Mouse (Mus musculus) MEL (cell line): ENCODE data around the gene Slc16a12. TPM values are rescaled to one million over a fixed set of nuclear protein-coding genes. Genes with fewer than 3 reads are reported as not detected.

Experiments used
- DNase-seq: peaks from one replicate; pipeline ENCODE4 v3.0.0; 2011; ENCODE audit warnings: low read depth, low spot score
- H3K27ac ChIP-seq: 2 replicates; pipeline ENCODE4 v1.5.1; 2012; ENCODE audit warnings: low read depth, mild to moderate bottlenecking, control low read depth, low read length, moderate library complexity; ENCODE audit not compliant: control insufficient read depth
- H3K27me3 ChIP-seq, 2 experiments: fragments of 150-350 bp in 1 of 2; sonication (generic) in 1 of 2; 2 replicates each; pipeline ENCODE4 v1.6.1; 2012; ENCODE audit warnings: low read length in 2 of 2, mild to moderate bottlenecking in 2 of 2, improper control_type of control experiment in 1 of 2, moderate library complexity in 1 of 2; ENCODE audit not compliant: insufficient read depth in 2 of 2, control insufficient read depth in 1 of 2
- H3K36me3 ChIP-seq, 2 experiments: 2 replicates each; pipeline ENCODE4 v1.6.1; 2012 to 2014; ENCODE audit warnings: low read length in 2 of 2, improper control_type of control experiment in 1 of 2, inconsistent platforms in 1 of 2, mild to moderate bottlenecking in 1 of 2; ENCODE audit not compliant: insufficient read depth in 2 of 2, control insufficient read depth in 1 of 2
- H3K4me1 ChIP-seq, 2 experiments: fragments of 150-350 bp in 1 of 2; sonication (generic) in 1 of 2; 2 replicates each; pipeline ENCODE4 v1.6.1; 2012; ENCODE audit warnings: low read length in 2 of 2, improper control_type of control experiment in 1 of 2, mild to moderate bottlenecking in 1 of 2; ENCODE audit not compliant: insufficient read depth in 2 of 2, control insufficient read depth in 1 of 2
- H3K4me3 ChIP-seq, 2 experiments: fragments of 150-350 bp in 1 of 2; sonication (generic) in 1 of 2; 2 replicates each; pipeline ENCODE4 v1.5.1; 2012; ENCODE audit warnings: low read depth in 2 of 2, low read length in 2 of 2, mild to moderate bottlenecking in 2 of 2, moderate library complexity in 2 of 2, control low read depth in 1 of 2, improper control_type of control experiment in 1 of 2; ENCODE audit not compliant: control insufficient read depth in 1 of 2, insufficient read depth in 1 of 2
- H3K79me2 ChIP-seq: 2 replicates; pipeline ENCODE4 v1.6.1; 2012; ENCODE audit warnings: mild to moderate bottlenecking, low read length, moderate library complexity; ENCODE audit not compliant: control insufficient read depth, poor library complexity, insufficient read depth
- H3K9ac ChIP-seq: 2 replicates; pipeline ENCODE4 v1.6.1; 2012; ENCODE audit warnings: low read depth, mild to moderate bottlenecking, control low read depth, low read length, moderate library complexity; ENCODE audit not compliant: control insufficient read depth, poor library complexity, severe bottlenecking
- H3K9me3 ChIP-seq: fragments of 150-350 bp; sonication (generic); replicated peaks from 2 replicates; pipeline ENCODE4 v1.6.1; 2012; ENCODE audit warnings: mild to moderate bottlenecking, low read length, improper control_type of control experiment, moderate library complexity; ENCODE audit not compliant: insufficient read depth
- BHLHE40 ChIP-seq: IDR thresholded peaks from 2 replicates; pipeline ENCODE4 v1.6.1; 2012; ENCODE audit warnings: low read depth, mild to moderate bottlenecking, inconsistent platforms, low read length, improper control_type of control experiment, borderline replicate concordance
- CTCF ChIP-seq, 3 experiments: IDR thresholded peaks in 2 of 3; conservative IDR thresholded peaks in 1 of 3; 2 replicates each; pipeline ENCODE4 v1.5.1; 2011 to 2012; ENCODE audit warnings: low read length in 3 of 3, low read depth in 2 of 3, mild to moderate bottlenecking in 2 of 3, improper control_type of control experiment in 1 of 3, inconsistent platforms in 1 of 3, mixed read lengths in 1 of 3, moderate library complexity in 1 of 3; ENCODE audit not compliant: control insufficient read depth in 1 of 3, insufficient read depth in 1 of 3, poor library complexity in 1 of 3, severe bottlenecking in 1 of 3
- EP300 ChIP-seq, 2 experiments: IDR thresholded peaks; 2 replicates each; pipeline ENCODE4 v1.6.1; 2011; ENCODE audit warnings: improper control_type of control experiment in 2 of 2, low read length in 2 of 2, low read depth in 1 of 2, mild to moderate bottlenecking in 1 of 2
- GATA1 ChIP-seq: IDR thresholded peaks from 2 replicates; pipeline ENCODE4 v1.6.1; 2011; ENCODE audit warnings: low read depth, low read length, improper control_type of control experiment
- HCFC1 ChIP-seq: IDR thresholded peaks from 2 replicates; pipeline ENCODE4 v1.6.1; 2012; ENCODE audit warnings: low read depth, mild to moderate bottlenecking, inconsistent platforms, low read length, improper control_type of control experiment, moderate library complexity
- MAFK ChIP-seq: IDR thresholded peaks from 2 replicates; pipeline ENCODE4 v1.6.1; 2011; ENCODE audit warnings: low read depth, mild to moderate bottlenecking, low read length, improper control_type of control experiment, borderline replicate concordance
- MXI1 ChIP-seq: IDR thresholded peaks from 2 replicates; pipeline ENCODE4 v1.6.1; 2011; ENCODE audit warnings: mild to moderate bottlenecking, low read depth, low read length, improper control_type of control experiment
- MYC ChIP-seq: IDR thresholded peaks from 2 replicates; pipeline ENCODE4 v1.6.1; 2011; ENCODE audit warnings: low read depth, mild to moderate bottlenecking, low read length, improper control_type of control experiment, moderate library complexity
- POLR2A ChIP-seq, 2 experiments: IDR thresholded peaks; 2 replicates each; pipeline ENCODE4 v1.6.1; 2011 to 2012; ENCODE audit warnings: low read length in 2 of 2, mild to moderate bottlenecking in 2 of 2, control low read depth in 1 of 2, improper control_type of control experiment in 1 of 2, low read depth in 1 of 2, moderate library complexity in 1 of 2; ENCODE audit not compliant: control insufficient read depth in 1 of 2, insufficient read depth in 1 of 2, poor library complexity in 1 of 2
- RCOR1 ChIP-seq: IDR thresholded peaks from 2 replicates; pipeline ENCODE4 v1.6.1; 2012; ENCODE audit warnings: low read depth, mild to moderate bottlenecking, inconsistent platforms, low read length, improper control_type of control experiment
- SIN3A ChIP-seq: IDR thresholded peaks from 2 replicates; pipeline ENCODE4 v1.6.1; 2012; ENCODE audit warnings: low read length, improper control_type of control experiment, inconsistent platforms
- SMC3 ChIP-seq: IDR thresholded peaks from 2 replicates; pipeline ENCODE4 v1.6.1; 2011; ENCODE audit warnings: low read depth, low read length, improper control_type of control experiment
- TAL1 ChIP-seq: IDR thresholded peaks from 2 replicates; pipeline ENCODE4 v1.6.1; 2012; ENCODE audit warnings: mild to moderate bottlenecking, inconsistent platforms, low read length, moderate library complexity, mixed read lengths
- TBP ChIP-seq: IDR thresholded peaks from 2 replicates; pipeline ENCODE4 v1.8.0; 2011; ENCODE audit warnings: low read depth, low read length, improper control_type of control experiment
- USF1 ChIP-seq: IDR thresholded peaks from 2 replicates; pipeline ENCODE4 v1.6.1; 2014; ENCODE audit warnings: low read depth, mild to moderate bottlenecking, inconsistent platforms, low read length, improper control_type of control experiment, moderate library complexity
- ZC3H11A ChIP-seq: IDR thresholded peaks from 2 replicates; pipeline ENCODE4 v1.6.1; 2012; ENCODE audit warnings: low read depth, mild to moderate bottlenecking, inconsistent platforms, low read length, improper control_type of control experiment
- ZNF384 ChIP-seq: IDR thresholded peaks from 2 replicates; pipeline ENCODE4 v1.6.1; 2012; ENCODE audit warnings: low read depth, mild to moderate bottlenecking, inconsistent platforms, low read length, improper control_type of control experiment
- polyA plus RNA-seq, 2 experiments: library from polyadenylated mRNA; stranded (reverse) in 1 of 2; unstranded in 1 of 2; fragments of >175 nt in 1 of 2; fragments of >200 nt in 1 of 2; gene quantifications; 2 replicates each; pipeline versions ENCODE4 v1.2.1 to v1.2.4; 2012; ENCODE audit warnings: low replicate concordance in 2 of 2, low read depth in 1 of 2; ENCODE audit not compliant: insufficient read length in 2 of 2, insufficient read depth in 1 of 2, missing spikeins in 1 of 2
- total RNA-seq: library from RNA; depleted of rRNA; stranded (reverse); fragments of 300-350 nt; gene quantifications from 2 replicates; pipeline ENCODE4 v1.2.3, GENCODE M21; 2012

Slc16a12 gene
- total and polyA plus RNA-seq, 3 experiments, result 0.06 TPM; not detected in 2

GRCm38 (mm10) chr19:34624663-34625062 is 122.4 kb downstream of the Slc16a12 start:
- Histone ChIP-seq H3K36me3 (no peaks in the 10 kb centered on the region), H3K9ac (no peak overlapping the region), H3K4me3 (no peak overlapping the region), H3K27me3 (peaks cover 0 to 8% of the 10 kb centered on the region in 2 experiments; a peak in 2 of 4 replicates), H3K79me2 (no peaks in the 10 kb centered on the region), H3K27ac (no peak overlapping the region), H3K9me3 (no peaks in the 10 kb centered on the region), H3K4me1 (no peaks in the 10 kb centered on the region)
- TF ChIP-seq POLR2A (IDR thresholded peaks at IDR 0.05; ENCODE audit: control insufficient read depth in 1 of 2, insufficient read depth in 1 of 2, low read depth in 1 of 2, low read length in 2 of 2, poor library complexity in 1 of 2) (no peak), MAFK (no peak), ZC3H11A (no peak), SMC3 (no peak), TBP (no peak), RCOR1 (no peak), TAL1 (no peak)
- no peak for DNase-seq

GRCm38 (mm10) chr19:34623781-34624180 is 123.3 kb downstream of the Slc16a12 start:
- TF ChIP-seq GATA1 (no peak), MYC (no peak), SIN3A (no peak), CTCF (IDR thresholded peaks at IDR 0.05 in 2 of 3, conservative IDR thresholded peaks at IDR 0.05 in 1 of 3; ENCODE audit: control insufficient read depth in 1 of 3, insufficient read depth in 1 of 3, low read depth in 2 of 3, low read length in 3 of 3, poor library complexity in 1 of 3, severe bottlenecking in 1 of 3) (no peak), MXI1 (no peak), EP300 (IDR thresholded peaks at IDR 0.05; ENCODE audit: low read depth in 1 of 2, low read length in 2 of 2) (no peak), USF1 (no peak), TAL1 (no peak), SMC3 (no peak), ZNF384 (no peak), BHLHE40 (no peak), HCFC1 (no peak)
- TF ChIP-seq, all 39 proteins: peak for 0
- Histone ChIP-seq H3K79me2 (no peaks in the 10 kb centered on the region), H3K36me3 (no peaks in the 10 kb centered on the region), H3K4me1 (no peaks in the 10 kb centered on the region), H3K9me3 (no peaks in the 10 kb centered on the region), H3K4me3 (no peak overlapping the region), H3K27ac (no peak overlapping the region), H3K27me3 (peaks cover 0 to 8% of the 10 kb centered on the region in 2 experiments; a peak in 2 of 4 replicates), H3K9ac (no peak overlapping the region)
- DNase-seq, result no peak
